Mouse (Mus musculus) duodenum, adult 2 months (tissue): ENCODE results near the gene Csf1. TPM values are rescaled to one million over a fixed set of nuclear protein-coding genes. Genes with fewer than 3 reads are reported as not detected.

ENCODE experiments used
- polyA plus RNA-seq: library from polyadenylated mRNA; depleted of rRNA; stranded (reverse); fragments of >200 nt; gene quantifications from 2 replicates; pipeline ENCODE4 v1.2.3, GENCODE M21; 2012; ENCODE audit warnings: low replicate concordance; rRNA removed

Gene Csf1
- 8.5 and 8.9 TPM in 2 replicates for polyA plus RNA-seq

DNA sequence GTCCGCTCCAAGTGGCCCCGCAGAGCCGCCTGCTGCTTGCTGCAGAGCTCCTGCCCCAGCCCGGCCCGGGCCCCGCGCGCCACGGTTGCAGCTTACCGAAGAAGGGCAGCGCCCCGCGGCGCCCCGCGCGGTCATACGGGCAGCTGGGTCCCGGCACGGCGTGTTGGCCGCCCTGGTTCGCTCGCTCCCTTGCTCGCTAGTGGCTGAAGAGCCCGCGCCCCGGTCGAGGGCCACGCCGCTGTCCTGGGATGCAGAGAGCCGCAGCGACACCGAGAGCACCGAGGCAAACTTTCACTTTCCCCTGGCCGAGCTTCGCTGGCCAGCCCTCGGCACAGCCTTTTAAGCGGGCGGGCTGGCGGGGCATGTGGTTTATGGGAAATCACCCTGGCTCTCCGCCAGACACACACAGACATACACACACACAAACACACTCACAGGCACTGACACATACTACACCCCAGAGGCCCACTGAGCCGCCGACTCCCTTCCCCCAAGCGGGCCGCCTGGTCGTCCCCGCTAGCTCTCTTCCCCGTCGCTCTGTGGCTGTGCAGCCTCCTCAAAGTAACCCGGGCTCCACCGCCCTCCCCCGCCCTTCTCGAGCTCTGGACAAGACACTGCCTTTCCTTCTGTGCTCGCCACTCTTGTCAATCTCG is at the start of gene Csf1:
Gene Csf1 (minus strand): TSS at position 541 of the 653 bp plus-strand sequence.

DNA sequence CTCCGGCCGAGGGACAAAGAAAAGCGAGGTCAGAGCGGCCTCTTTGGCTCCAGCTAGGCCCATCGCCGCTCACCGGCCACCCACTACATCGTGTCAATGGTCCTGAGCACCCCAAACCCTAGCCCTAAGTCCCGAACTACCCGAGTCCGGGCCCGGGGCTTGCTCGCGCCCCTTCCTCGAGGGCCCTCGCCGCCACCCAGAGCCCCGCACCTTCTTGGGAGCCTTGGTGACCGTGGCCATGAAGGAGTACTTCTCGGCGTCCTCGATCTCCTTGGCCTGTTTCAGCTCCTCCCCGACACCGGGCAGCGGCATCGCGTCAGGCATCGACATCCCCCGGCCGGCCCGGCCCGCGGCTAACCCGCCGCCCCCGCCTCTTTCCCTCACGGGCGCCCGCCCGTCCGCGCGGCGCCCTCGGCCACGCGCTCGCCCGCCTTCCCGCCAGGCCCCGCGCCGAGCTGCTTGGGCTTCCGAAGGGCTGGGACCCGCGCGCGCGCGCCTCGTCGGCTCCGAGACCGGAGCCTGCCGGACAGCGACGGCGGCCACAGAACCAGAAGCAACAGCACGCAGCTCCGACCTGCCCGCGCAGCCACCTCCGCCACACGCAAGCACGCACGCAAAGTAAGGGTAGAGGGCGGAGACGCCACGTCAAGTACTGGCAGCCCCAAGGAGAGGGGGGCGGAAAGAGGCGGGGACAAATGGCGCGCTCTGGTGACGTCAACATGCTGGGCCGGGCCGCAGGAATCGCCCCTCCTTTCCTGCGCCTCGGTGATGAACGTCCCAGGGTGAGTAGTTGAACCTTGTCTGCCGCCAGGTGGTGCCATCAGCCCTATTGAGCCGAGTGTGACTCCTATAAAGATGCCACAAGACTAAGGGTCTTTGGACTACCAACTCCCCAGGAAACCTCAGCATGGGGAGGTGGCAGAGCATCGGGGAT is 64.1 kb downstream of the Csf1 start, which contains the start of gene Ahcyl1:
Gene Ahcyl1 (minus strand): TSS at position 613 of the 934 bp plus-strand sequence.

Other genes with a start within 250 kb of the Csf1 start
- gene Slc6a17, start 242.5 kb downstream of the Csf1 start, polyA plus RNA-seq = 1.6 and 3.3 TPM in 2 replicates
- not detected in 2 replicates for gene Ubl4b, start 205.4 kb downstream of the Csf1 start, polyA plus RNA-seq
- gene Alx3, start 165.4 kb downstream of the Csf1 start, polyA plus RNA-seq = not detected in 2 replicates
- not detected in 2 replicates for gene Gm10961, start 129.1 kb downstream of the Csf1 start, polyA plus RNA-seq
- 39.6 and 45.9 TPM in 2 replicates for gene Strip1, start 128.8 kb downstream of the Csf1 start, polyA plus RNA-seq
- 24.5 and 38.6 TPM in 2 replicates for gene Ahcyl1, start 63.9 kb downstream of the Csf1 start, polyA plus RNA-seq
- gene Eps8l3, start 116.8 kb upstream of the Csf1 start, polyA plus RNA-seq = 122 and 277 TPM in 2 replicates
- 7.9 and 10.3 TPM in 2 replicates for gene Gstm5, start 135.4 kb upstream of the Csf1 start, polyA plus RNA-seq
- gene Gstm7, start 171.3 kb upstream of the Csf1 start, polyA plus RNA-seq = 21.0 and 35.6 TPM in 2 replicates
- 33.2 and 37.8 TPM in 2 replicates for gene Gstm6, start 183.3 kb upstream of the Csf1 start, polyA plus RNA-seq
- gene Gstm3, start 208.8 kb upstream of the Csf1 start, polyA plus RNA-seq = 1,815 and 2,207 TPM in 2 replicates
- gene Gstm2, start 226.0 kb upstream of the Csf1 start, polyA plus RNA-seq = 58.5 and 81.9 TPM in 2 replicates